Mouse (Mus musculus) intestine, embryonic 15.5 days (tissue): ENCODE results near the gene Frmpd4. TPM values are rescaled to one million over a fixed set of nuclear protein-coding genes. Genes with fewer than 3 reads are reported as not detected.

Source experiments
- ATAC-seq: fragments of 200-750 bp; cut with Nextera tagmentation; 2 replicates; pipeline ENCODE4 v1.8.0; 2017; ENCODE audit warnings: moderate TSS enrichment, moderate library complexity
- H3K27ac ChIP-seq: fragments of 300-500 bp; sonication (generic); 2 replicates; pipeline ENCODE4 v1.5.1; 2015; ENCODE audit warnings: mild to moderate bottlenecking, inconsistent platforms
- H3K27me3 ChIP-seq: fragments of 300-500 bp; sonication (generic); replicated peaks from 2 replicates; pipeline ENCODE4 v1.6.1; 2015; ENCODE audit warnings: inconsistent platforms
- H3K36me3 ChIP-seq: fragments of 300-500 bp; sonication (generic); 2 replicates; pipeline ENCODE4 v1.6.1; 2015; ENCODE audit warnings: inconsistent platforms
- H3K4me1 ChIP-seq: fragments of 300-500 bp; sonication (generic); replicated peaks from 2 replicates; pipeline ENCODE4 v1.6.1; 2015; ENCODE audit warnings: inconsistent platforms
- H3K4me2 ChIP-seq: fragments of 300-500 bp; sonication (generic); replicated peaks from 2 replicates; pipeline ENCODE4 v1.6.1; 2015; ENCODE audit warnings: mild to moderate bottlenecking, inconsistent platforms
- H3K4me3 ChIP-seq: fragments of 300-500 bp; sonication (generic); replicated peaks from 2 replicates; pipeline ENCODE4 v1.5.1; 2015; ENCODE audit warnings: inconsistent platforms
- H3K9ac ChIP-seq: fragments of 300-500 bp; sonication (generic); 2 replicates; pipeline ENCODE4 v1.6.1; 2015; ENCODE audit warnings: inconsistent platforms
- H3K9me3 ChIP-seq: fragments of 300-500 bp; sonication (generic); 2 replicates; pipeline ENCODE4 v1.6.1; 2016; ENCODE audit warnings: inconsistent platforms
- WGBS: fragments of 180-500 bp; shearing (Covaris S2); methylation state at CpG from one replicate; pipeline ENCODE4 v1.1.7; 2015; 5-methylcytosine and 5-hydroxymethylcytosine counted together
- polyA plus RNA-seq: library from polyadenylated mRNA; unstranded; fragments of >200 nt; fragmentation: Nextera tagmentation; extraction: Ambion mirVana; gene quantifications from 2 replicates; pipeline ENCODE4 v1.2.1, GENCODE M21; 2015

The Frmpd4 gene
- polyA plus RNA-seq, 1 experiment from 2014 or later = 0.14 TPM

GRCm38 (mm10) chrX:168122806-168123588, 454.0 kb downstream of the Frmpd4 start:
- WGBS = 13% methylated on average over 29 of the region's 42 CpGs
- no peak overlapping the region for H3K9ac ChIP-seq
- ATAC-seq = peak; percentile 43; the same call in 1 of the 2 replicates

GRCm38 (mm10) chrX:168041589-168041988, 535.4 kb downstream of the Frmpd4 start:
- Histone ChIP-seq H3K27me3 (no peaks in the 10 kb centered on the region), H3K9me3 (no peaks in the 10 kb centered on the region), H3K4me2 (no peak overlapping the region), H3K4me1 (no peaks in the 10 kb centered on the region), H3K36me3 (no peaks in the 10 kb centered on the region), H3K9ac (no peak overlapping the region), H3K4me3 (no peak overlapping the region), H3K27ac (no peak overlapping the region)
- no peak for ATAC-seq

More at GRCm38 (mm10) chrX:168122806-168123588, 454.0 kb downstream of the Frmpd4 start:
- peaks cover 20% of the 10 kb centered on the region for H3K27me3 ChIP-seq
- H3K4me2 ChIP-seq = peak overlapping the region; percentile 68
- H3K9me3 ChIP-seq = no peaks in the 10 kb centered on the region
- peak overlapping the region; percentile 32 for H3K4me3 ChIP-seq
- H3K36me3 ChIP-seq = no peaks in the 10 kb centered on the region
- no peak overlapping the region for H3K27ac ChIP-seq
- no peaks in the 10 kb centered on the region for H3K4me1 ChIP-seq

DNA sequence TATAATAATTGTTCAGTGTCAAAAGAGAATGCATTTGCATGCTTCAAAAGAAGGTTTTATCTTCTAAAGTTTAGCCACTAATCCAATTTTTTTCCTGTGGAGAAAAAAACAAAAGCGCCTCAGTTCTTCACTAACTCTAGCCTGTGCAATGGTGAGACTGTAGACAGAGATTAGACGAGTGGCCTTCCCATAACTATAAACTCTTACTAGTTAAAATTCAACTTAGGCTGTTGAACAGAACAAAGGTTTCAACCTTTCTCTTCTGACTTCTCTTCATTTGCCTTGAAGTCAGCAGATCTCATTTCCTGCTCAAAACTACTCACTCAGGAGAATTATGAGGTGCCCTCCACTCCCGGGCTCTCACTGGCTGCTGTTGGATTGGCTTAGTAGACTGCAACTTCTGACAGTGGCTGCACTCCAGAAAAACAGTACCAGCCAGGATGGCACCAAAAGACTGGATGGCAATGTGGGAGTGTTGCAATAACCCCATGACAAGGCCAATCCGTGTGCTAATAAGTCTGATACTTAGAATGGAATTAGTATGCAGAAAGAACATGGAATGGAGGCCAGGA, 556.4 kb downstream of the Frmpd4 start:
- Histone ChIP-seq H3K9me3 (no peaks in the 10 kb centered on the region), H3K4me2 (no peak overlapping the region), H3K27ac (no peak overlapping the region), H3K4me3 (no peak overlapping the region), H3K9ac (no peak overlapping the region), H3K4me1 (no peaks in the 10 kb centered on the region), H3K27me3 (0 out of 2 replicates have a peak, but pooled peaks cover 2% of the 10 kb centered on the region), H3K36me3 (no peaks in the 10 kb centered on the region)
- ATAC-seq = peak; percentile 90
- 68% methylated on average over 4 of the region's 4 CpGs for WGBS

GRCm38 (mm10) chrX:168017792-168018191, 559.2 kb downstream of the Frmpd4 start:
- Histone ChIP-seq H3K27ac (no peak overlapping the region), H3K4me1 (no peaks in the 10 kb centered on the region), H3K36me3 (no peaks in the 10 kb centered on the region), H3K9ac (no peak overlapping the region), H3K9me3 (no peaks in the 10 kb centered on the region), H3K27me3 (no peaks in the 10 kb centered on the region), H3K4me2 (no peak overlapping the region), H3K4me3 (no peak overlapping the region)
- 72% methylated on average over 3 of the region's 3 CpGs for WGBS
- no peak for ATAC-seq

- Histone ChIP-seq H3K9me3 (no peaks in the 10 kb centered on the region), H3K9ac (no peak overlapping the region), H3K27me3 (no peaks in the 10 kb centered on the region), H3K27ac (no peak overlapping the region), H3K4me1 (no peaks in the 10 kb centered on the region), H3K4me2 (no peak overlapping the region), H3K4me3 (no peak overlapping the region), H3K36me3 (no peaks in the 10 kb centered on the region)
- no peak for ATAC-seq
Measured at GRCm38 (mm10) chrX:167984835-167985234, 592.2 kb downstream of the Frmpd4 start.

- Histone ChIP-seq H3K4me2 (no peak overlapping the region), H3K36me3 (no peaks in the 10 kb centered on the region), H3K27ac (no peak overlapping the region), H3K9me3 (no peaks in the 10 kb centered on the region), H3K9ac (no peak overlapping the region), H3K27me3 (no peaks in the 10 kb centered on the region), H3K4me1 (no peaks in the 10 kb centered on the region), H3K4me3 (no peak overlapping the region)
- 84% methylated on average over 2 of the region's 2 CpGs for WGBS
- no peak for ATAC-seq
Measured at GRCm38 (mm10) chrX:167951207-167951606, 625.8 kb downstream of the Frmpd4 start.

DNA sequence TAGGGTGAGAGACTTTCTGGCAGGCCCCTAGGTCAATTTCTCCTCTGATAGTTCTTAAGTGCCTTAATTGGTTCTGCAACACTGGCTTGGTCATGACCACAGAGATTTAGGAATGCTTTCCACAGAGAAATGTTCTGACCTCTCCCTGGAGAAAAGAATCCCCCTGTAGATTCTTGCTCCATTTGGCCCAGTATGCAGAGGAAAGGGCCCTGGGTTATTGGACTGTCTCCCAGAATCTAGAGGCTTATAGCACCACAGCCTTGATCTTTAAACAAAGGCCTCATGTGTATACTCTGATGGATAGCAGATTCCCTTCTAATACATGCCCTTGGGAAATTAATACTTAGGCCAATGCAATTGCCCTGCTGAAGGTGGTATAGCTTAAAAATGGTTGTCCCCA, 667.5 kb downstream of the Frmpd4 start:
- no peaks in the 10 kb centered on the region for H3K4me1 ChIP-seq
- H3K27ac ChIP-seq = no peak overlapping the region
- no peak overlapping the region for H3K9ac ChIP-seq
- H3K36me3 ChIP-seq = no peaks in the 10 kb centered on the region
- H3K27me3 ChIP-seq = no peaks in the 10 kb centered on the region
- no peaks in the 10 kb centered on the region for H3K9me3 ChIP-seq
- H3K4me2 ChIP-seq = no peak overlapping the region
- ATAC-seq = no peak
- H3K4me3 ChIP-seq = no peak overlapping the region

DNA sequence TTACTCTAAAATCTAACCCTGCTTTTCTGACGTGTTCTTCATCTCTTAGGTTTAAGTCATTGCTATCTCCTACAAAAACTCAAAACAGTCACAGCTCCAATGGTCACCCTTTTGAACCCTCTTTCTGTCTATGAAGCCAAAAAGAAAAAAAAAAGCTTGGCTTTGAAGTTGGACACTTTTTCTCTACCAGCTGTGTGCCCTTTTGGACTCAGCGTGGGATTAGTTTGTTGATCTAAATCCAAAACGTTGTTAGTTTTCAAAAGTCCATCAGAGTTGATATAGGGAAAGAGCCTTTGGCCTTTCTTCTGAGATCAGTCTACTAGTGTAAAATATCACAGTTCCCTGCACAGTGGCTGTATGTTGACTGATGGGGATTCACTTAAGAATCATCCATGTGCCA, 676.0 kb downstream of the Frmpd4 start:
- Histone ChIP-seq H3K4me3 (no peak overlapping the region), H3K4me2 (no peak overlapping the region), H3K9ac (no peak overlapping the region), H3K9me3 (no peaks in the 10 kb centered on the region), H3K36me3 (no peaks in the 10 kb centered on the region), H3K4me1 (no peaks in the 10 kb centered on the region), H3K27me3 (no peaks in the 10 kb centered on the region), H3K27ac (no peak overlapping the region)
- no peak for ATAC-seq
- WGBS = 75% methylated on average over 3 of the region's 3 CpGs

DNA sequence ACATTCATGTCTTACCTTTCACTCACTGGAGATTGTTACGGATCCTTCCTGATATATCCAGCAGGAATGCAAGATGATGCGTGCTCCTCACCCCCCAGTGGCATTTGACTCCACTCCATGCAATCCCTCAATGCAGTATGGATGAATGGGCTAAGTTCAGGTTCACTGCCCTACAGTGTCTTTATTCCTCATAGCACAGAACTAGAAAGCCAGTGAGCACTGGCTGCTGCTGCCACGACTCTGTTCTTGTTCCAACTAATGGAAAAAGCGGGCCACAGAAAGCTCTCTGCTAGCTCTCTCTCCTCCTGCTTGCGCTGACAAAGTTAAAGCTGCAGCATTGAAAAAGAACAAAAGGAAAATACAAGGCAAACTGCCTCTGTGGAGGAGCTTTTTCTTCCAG, 722.2 kb downstream of the Frmpd4 start:
- no peak overlapping the region for H3K4me3 ChIP-seq
- H3K4me2 ChIP-seq = no peak overlapping the region
- H3K36me3 ChIP-seq = no peaks in the 10 kb centered on the region
- H3K9me3 ChIP-seq = no peaks in the 10 kb centered on the region
- H3K27me3 ChIP-seq = no peaks in the 10 kb centered on the region
- ATAC-seq = no peak
- WGBS = 72% methylated on average over 5 of the region's 5 CpGs
- H3K27ac ChIP-seq = no peak overlapping the region
- H3K4me1 ChIP-seq = no peaks in the 10 kb centered on the region
- no peak overlapping the region for H3K9ac ChIP-seq

GRCm38 (mm10) chrX:167832543-167832942, 744.5 kb downstream of the Frmpd4 start:
- ATAC-seq = no peak
- no peak overlapping the region for H3K27ac ChIP-seq
- H3K9ac ChIP-seq = no peak overlapping the region
- H3K4me1 ChIP-seq = no peaks in the 10 kb centered on the region
- H3K4me2 ChIP-seq = no peak overlapping the region
- H3K36me3 ChIP-seq = no peaks in the 10 kb centered on the region
- H3K4me3 ChIP-seq = no peak overlapping the region
- H3K9me3 ChIP-seq = no peaks in the 10 kb centered on the region
- WGBS = 77% methylated on average over 2 of the region's 2 CpGs
- H3K27me3 ChIP-seq = no peaks in the 10 kb centered on the region

GRCm38 (mm10) chrX:167828456-167828855, 748.6 kb downstream of the Frmpd4 start:
- Histone ChIP-seq H3K4me3 (no peak overlapping the region), H3K9ac (no peak overlapping the region), H3K27ac (no peak overlapping the region), H3K9me3 (no peaks in the 10 kb centered on the region), H3K4me2 (no peak overlapping the region), H3K4me1 (no peaks in the 10 kb centered on the region), H3K36me3 (no peaks in the 10 kb centered on the region), H3K27me3 (no peaks in the 10 kb centered on the region; the same call in 1 of the 2 replicates)
- ATAC-seq = no peak

- Histone ChIP-seq H3K4me3 (no peak overlapping the region), H3K27me3 (no peaks in the 10 kb centered on the region), H3K27ac (no peak overlapping the region), H3K9me3 (no peaks in the 10 kb centered on the region), H3K4me1 (no peaks in the 10 kb centered on the region), H3K9ac (no peak overlapping the region), H3K4me2 (no peak overlapping the region), H3K36me3 (no peaks in the 10 kb centered on the region)
- ATAC-seq = no peak
- 50% methylated on average over 4 of the region's 4 CpGs for WGBS
Measured at GRCm38 (mm10) chrX:167817363-167817762, 759.7 kb downstream of the Frmpd4 start.

- H3K27ac ChIP-seq = no peak overlapping the region
- no peak overlapping the region for H3K4me2 ChIP-seq
- no peak for ATAC-seq
- H3K4me3 ChIP-seq = no peak overlapping the region
- no peaks in the 10 kb centered on the region for H3K9me3 ChIP-seq
- H3K36me3 ChIP-seq = no peaks in the 10 kb centered on the region
- WGBS = 69% methylated on average over 2 of the region's 2 CpGs
- no peaks in the 10 kb centered on the region; the same call in 1 of the 2 replicates for H3K27me3 ChIP-seq
- no peaks in the 10 kb centered on the region for H3K4me1 ChIP-seq
- no peak overlapping the region for H3K9ac ChIP-seq
Measured at GRCm38 (mm10) chrX:167810120-167810519, 766.9 kb downstream of the Frmpd4 start.
